Mouse (Mus musculus) C2C12 (cell line): Measurements from ENCODE around the gene Plk5.

Source experiments
- CEBPB ChIP-seq: IDR thresholded peaks from one replicate; pipeline ENCODE4 v1.6.1; 2011; ENCODE audit warnings: low read depth, mild to moderate bottlenecking, control low read depth, moderate library complexity
- CTCF ChIP-seq: IDR thresholded peaks from one replicate; pipeline ENCODE4 v1.5.1; 2011; ENCODE audit not compliant: control insufficient read depth, insufficient read depth, insufficient read length
- FOSL1 ChIP-seq: IDR thresholded peaks from one replicate; pipeline ENCODE4 v1.8.0; 2011; ENCODE audit warnings: mild to moderate bottlenecking, low read length; ENCODE audit not compliant: poor library complexity, insufficient read depth, severe bottlenecking
- MAX ChIP-seq: IDR thresholded peaks from one replicate; pipeline ENCODE4 v1.6.1; 2011; ENCODE audit warnings: mild to moderate bottlenecking, control low read depth
- MYOD1 ChIP-seq: IDR thresholded peaks from one replicate; pipeline ENCODE4 v1.6.1; 2011; ENCODE audit warnings: low read depth; ENCODE audit not compliant: control insufficient read depth, insufficient read length
- MYOG ChIP-seq: IDR thresholded peaks from one replicate; pipeline ENCODE4 v1.6.1; 2011; ENCODE audit not compliant: control insufficient read depth, insufficient read length; ENCODE audit errors: extremely low read depth
- USF1 ChIP-seq: IDR thresholded peaks from one replicate; pipeline ENCODE4 v1.6.1; 2011; ENCODE audit warnings: low read depth, mild to moderate bottlenecking, control low read depth, moderate library complexity

- no peak for TF ChIP-seq MYOD1
- TF ChIP-seq CTCF = no peak
- no peak for TF ChIP-seq CEBPB
- no peak for TF ChIP-seq MYOG
- no peak for TF ChIP-seq USF1
- no peak for TF ChIP-seq MAX
- no peak for TF ChIP-seq FOSL1
These were observed 21.5 kb downstream of the Plk5 start for GRCm38 (mm10) chr10:80377716-80378115.
